Mouse (Mus musculus) retina, postnatal 7 days (tissue): ENCODE data around the gene Gtf2a2.

Source experiments
- DNase-seq: peaks from one replicate; pipeline ENCODE4 v3.0.0-alpha.2; 2012; ENCODE audit warnings: low read depth, low spot score

Gene Gtf2a2

DNA sequence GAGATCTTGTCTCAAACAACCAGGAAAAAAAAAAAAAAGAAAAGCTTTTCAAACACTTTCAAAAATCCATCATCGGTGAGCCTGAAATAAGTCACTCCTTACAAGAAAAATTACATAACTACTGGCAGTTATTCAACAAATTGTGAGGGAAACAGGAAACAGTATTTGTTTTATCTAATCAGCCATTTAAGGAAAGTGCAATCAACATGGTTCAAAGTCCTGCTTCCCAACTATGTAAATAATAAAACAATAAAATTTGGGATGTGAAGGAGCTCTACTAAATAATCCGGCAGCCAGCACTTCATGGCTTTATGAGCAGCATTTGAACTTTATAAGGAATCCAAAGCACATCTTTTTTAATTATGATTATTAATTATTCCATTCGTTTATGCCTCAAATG is 49.7 kb downstream of the Gtf2a2 start:
- DNase-seq, result no peak

DNA sequence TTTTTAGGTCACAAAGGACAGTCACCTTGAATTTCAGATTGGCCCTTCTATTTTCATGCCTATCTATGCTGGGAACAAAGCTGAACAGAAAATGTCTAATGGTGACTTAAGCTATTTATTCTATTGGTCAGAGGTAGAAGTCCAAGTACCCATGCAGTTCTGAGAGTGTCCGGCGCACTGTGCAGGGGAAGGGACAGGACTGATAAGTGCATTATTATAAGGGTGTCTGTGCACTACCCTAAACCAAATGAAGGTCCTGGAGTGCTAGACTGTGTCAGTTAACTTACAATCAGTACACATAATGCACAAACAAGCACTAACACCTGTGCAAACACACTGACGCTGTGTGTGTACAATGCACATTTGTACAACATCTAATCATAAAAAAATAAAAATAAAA is 55.1 kb downstream of the Gtf2a2 start:
- DNase-seq, result no peak

DNA sequence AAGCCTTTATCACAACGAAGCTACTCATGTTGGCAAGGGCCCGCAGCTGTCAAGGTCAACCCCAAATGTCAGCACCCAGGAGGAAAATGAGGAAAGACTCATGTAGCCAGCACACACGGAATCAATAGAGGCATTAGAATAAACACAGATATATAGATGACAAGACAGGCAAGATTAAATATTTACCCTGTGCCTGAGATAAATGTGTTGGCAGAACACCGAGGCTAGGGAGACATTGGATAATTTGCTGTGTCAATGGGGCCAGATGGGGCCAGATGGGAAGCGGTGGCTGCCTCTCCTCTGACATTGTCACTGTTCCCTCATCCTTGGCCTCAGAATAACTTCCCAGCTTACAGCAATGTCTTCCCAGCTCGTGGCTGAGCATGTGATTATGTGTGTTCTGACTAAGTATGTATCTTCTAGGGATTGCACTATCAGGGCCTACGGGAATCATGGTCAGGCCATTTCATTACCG is 57.6 kb downstream of the Gtf2a2 start:
- DNase-seq, result no peak

DNA sequence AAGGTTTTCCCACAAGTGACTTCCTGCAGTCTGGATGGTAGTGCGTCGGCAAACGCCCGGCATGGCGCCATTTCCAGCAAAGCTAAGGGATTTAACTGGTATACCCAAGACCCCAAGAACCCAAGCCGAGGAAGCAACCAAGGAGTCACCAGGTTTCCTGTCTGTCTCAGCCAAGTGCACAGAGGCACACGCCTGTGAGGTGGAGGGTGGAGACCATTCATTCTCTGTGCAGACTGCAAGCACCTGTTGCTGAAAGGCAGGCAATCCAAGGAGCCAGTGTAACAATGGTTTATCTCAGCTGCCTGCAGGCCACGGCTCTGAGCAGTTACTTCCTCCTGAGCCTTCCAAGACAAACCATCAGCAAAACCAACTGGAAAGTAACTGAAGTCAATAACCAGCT is 60.0 kb downstream of the Gtf2a2 start:
- DNase-seq, result no peak
